Mouse (Mus musculus) forebrain, embryonic 15.5 days (tissue): Measurements from ENCODE around the gene Bst2. TPM values are rescaled to one million over a fixed set of nuclear protein-coding genes. Genes with fewer than 3 reads are reported as not detected.

ENCODE experiments used
- ATAC-seq: fragments of 200-750 bp; cut with Nextera tagmentation; replicated peaks from 2 replicates; pipeline ENCODE4 v1.8.0; 2017; ENCODE audit warnings: mild to moderate bottlenecking, moderate TSS enrichment, moderate library complexity
- H3K27ac ChIP-seq: fragments of 300-500 bp; sonication (generic); replicated peaks from 2 replicates; pipeline ENCODE4 v1.5.1; 2015; ENCODE audit warnings: mild to moderate bottlenecking, inconsistent platforms
- H3K27me3 ChIP-seq: fragments of 300-500 bp; sonication (generic); 2 replicates; pipeline ENCODE4 v1.6.1; 2015; ENCODE audit warnings: inconsistent platforms
- H3K36me3 ChIP-seq: fragments of 300-500 bp; sonication (generic); 2 replicates; pipeline ENCODE4 v1.6.1; 2015; ENCODE audit warnings: mild to moderate bottlenecking, inconsistent platforms
- H3K4me1 ChIP-seq: fragments of 300-500 bp; sonication (generic); 2 replicates; pipeline ENCODE4 v1.6.1; 2015; ENCODE audit warnings: inconsistent platforms
- H3K4me2 ChIP-seq: fragments of 300-500 bp; sonication (generic); replicated peaks from 2 replicates; pipeline ENCODE4 v1.6.1; 2015; ENCODE audit warnings: mild to moderate bottlenecking, inconsistent platforms
- H3K4me3 ChIP-seq: fragments of 300-500 bp; sonication (generic); 2 replicates; pipeline ENCODE4 v1.5.1; 2015; ENCODE audit warnings: mild to moderate bottlenecking, inconsistent platforms
- H3K9ac ChIP-seq: fragments of 300-500 bp; sonication (generic); replicated peaks from 2 replicates; pipeline ENCODE4 v1.6.1; 2015; ENCODE audit warnings: mild to moderate bottlenecking, inconsistent platforms
- H3K9me3 ChIP-seq: fragments of 300-500 bp; sonication (generic); 2 replicates; pipeline ENCODE4 v1.6.1; 2016; ENCODE audit warnings: inconsistent platforms
- WGBS: fragments of 180-500 bp; shearing (Covaris S2); methylation state at CpG from one replicate; pipeline ENCODE4 v1.1.7; 2015; ENCODE audit warnings: mixed read lengths; 5-methylcytosine and 5-hydroxymethylcytosine counted together
- polyA plus RNA-seq: library from polyadenylated mRNA; unstranded; fragments of >200 nt; fragmentation: Nextera tagmentation; extraction: Ambion mirVana; gene quantifications from 2 replicates; pipeline ENCODE4 v1.2.1, GENCODE M21; 2015

The Bst2 gene
- polyA plus RNA-seq, 1 experiment from 2014 or later, result 8.5 TPM

DNA sequence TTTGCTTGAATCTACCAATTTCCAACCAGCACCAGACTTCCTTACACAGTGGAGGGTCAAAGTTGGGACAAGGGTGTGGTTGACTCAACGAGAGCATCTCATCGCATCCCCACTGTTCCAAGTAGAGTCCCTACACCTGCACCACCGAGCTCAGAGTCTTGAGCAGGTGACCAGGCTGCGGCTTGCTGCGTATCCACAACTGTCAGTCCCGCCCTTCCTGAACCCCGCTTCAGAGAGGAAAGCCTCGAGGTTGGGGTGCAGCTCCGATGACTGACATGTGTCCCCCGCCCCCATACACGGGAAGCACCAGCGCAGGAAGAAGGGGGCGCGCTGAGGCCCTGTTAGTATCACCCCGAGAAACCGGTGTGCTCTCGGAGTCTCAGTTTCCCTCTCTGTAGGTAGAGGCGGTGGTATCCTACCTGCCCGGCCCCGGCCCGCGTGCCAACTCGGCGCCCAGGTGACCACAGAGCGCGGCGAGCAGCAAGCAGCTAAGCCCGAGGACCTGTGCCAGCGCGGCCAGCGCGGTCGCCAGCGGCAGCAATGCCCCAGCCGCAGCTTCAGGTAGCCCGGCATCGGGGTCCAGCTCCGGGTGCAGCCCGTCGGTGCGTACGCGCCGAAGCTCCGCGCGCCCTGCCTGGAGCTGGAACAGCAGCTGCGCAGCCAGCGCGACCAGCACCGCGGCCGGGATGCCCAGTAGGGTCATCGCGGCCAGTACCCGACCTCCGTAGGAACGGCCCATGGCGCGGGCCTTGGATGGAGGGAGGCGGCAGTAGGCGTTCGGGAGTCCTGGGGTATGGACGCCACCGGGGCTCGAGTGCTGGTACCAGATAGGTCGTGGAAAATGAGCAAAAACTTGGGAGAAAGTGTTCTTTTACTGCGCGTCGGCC lies 21.1 kb upstream of the Bst2 start, which contains the start of gene Tmem221:
Gene Tmem221 (minus strand): TSS at position 801 of the 887 bp plus-strand sequence.
- ATAC-seq, result no peak
- Histone ChIP-seq H3K27ac (no peak within 1 kb of the TSS), H3K36me3 (no peaks in the 10 kb centered on the region), H3K4me1 (peaks cover 19% of the 10 kb centered on the region), H3K9ac (no peak within 1 kb of the TSS), H3K27me3 (peaks cover 81% of the 10 kb centered on the region), H3K9me3 (no peaks in the 10 kb centered on the region), H3K4me3 (peak within 1 kb of the TSS; percentile 26), H3K4me2 (peak within 1 kb of the TSS; percentile 33)
- 3% methylated on average over 70 of the region's 70 CpGs for WGBS

DNA sequence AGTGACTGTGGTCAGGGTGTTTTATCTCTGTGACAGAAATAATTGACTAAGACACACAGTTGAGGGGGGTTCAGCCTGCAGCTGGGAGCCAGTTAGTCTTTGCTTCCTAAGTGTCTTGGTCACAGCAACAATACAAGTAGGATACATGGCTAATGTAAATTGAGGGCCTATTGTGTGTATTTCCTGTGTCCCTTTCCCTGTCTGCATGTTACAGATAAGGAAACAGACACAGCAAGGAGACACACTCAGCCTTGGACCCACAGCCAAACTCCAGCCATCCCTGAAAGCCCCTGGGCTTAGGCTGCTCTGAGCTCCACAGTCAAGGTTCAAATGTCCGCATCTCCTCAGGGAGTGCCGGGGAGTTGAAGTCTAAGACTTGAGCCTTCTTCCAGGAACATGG lies 17.4 kb upstream of the Bst2 start:
- Histone ChIP-seq H3K27me3 (peaks cover 46% of the 10 kb centered on the region), H3K4me1 (peaks cover 12% of the 10 kb centered on the region), H3K4me2 (no peak overlapping the region), H3K4me3 (no peak overlapping the region), H3K9ac (no peak overlapping the region), H3K36me3 (no peaks in the 10 kb centered on the region), H3K27ac (no peak overlapping the region), H3K9me3 (no peaks in the 10 kb centered on the region)
- no peak for ATAC-seq
- WGBS, result 91% methylated on average over 2 of the region's 2 CpGs

DNA sequence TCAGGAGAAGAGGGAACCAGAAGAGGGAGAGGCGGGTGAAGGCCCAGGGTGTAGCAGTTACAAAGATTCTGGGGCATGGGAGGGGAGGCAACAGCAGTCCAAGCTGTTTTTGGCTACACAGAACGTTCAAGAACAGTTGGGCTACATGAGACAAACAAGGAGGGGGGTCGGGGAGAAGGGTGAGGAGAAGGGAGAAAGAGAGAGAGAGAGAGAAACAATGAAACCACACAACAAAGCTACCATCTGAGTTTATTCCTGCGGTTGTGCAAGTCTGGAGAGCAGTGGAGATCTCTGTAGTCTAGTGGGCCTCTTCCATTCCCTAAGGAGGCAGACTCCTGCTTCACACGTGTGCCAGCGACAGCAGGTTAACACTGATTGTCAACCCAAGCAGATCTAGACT lies 16.7 kb upstream of the Bst2 start:
- Histone ChIP-seq H3K4me2 (no peak overlapping the region), H3K4me1 (peaks cover 10% of the 10 kb centered on the region), H3K4me3 (no peak overlapping the region), H3K36me3 (no peaks in the 10 kb centered on the region), H3K27ac (no peak overlapping the region), H3K9me3 (no peaks in the 10 kb centered on the region), H3K27me3 (peaks cover 40% of the 10 kb centered on the region), H3K9ac (no peak overlapping the region)
- no peak for ATAC-seq
- WGBS, result 71% methylated on average over 6 of the region's 6 CpGs

DNA sequence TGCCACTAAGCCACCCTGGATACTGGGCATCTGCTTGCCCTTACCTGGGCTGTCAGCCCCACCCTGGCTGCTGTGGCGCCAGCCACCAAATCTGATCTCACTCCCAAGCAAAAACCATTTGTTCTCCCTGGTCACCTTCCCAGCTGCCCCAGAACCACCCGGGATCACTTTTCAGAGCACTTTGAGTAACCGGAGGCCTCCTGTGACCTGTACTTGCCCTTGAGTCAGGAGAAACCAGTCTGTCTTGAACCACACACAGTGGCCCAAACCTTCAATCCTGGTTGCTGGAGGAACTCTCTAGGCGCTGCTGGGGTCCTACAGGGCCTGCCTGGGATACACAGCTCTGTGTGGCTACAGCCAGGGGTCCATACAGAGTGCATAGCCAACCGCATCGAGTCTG lies 15.5 kb upstream of the Bst2 start:
- ATAC-seq, result no peak
- WGBS, result 76% methylated on average over 6 of the region's 6 CpGs

DNA sequence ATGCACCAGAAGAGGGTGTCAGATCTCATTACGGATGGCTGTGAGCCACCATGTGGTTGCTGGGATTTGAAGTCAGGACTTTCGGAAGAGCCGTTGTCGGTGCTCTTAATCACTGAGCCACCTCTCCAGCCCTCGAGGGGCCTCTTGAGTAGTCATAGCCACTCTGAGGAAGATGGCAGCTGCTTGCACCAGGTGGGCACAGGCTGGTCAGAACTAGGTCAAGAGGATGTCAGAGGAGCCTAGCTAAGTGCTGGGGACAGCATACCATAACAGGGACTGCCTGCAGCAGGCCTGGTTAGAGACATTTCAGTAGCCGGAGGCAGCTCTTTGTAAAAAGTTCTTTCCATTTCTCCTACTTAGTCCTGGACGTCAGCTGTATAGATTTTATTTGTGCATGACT lies 13.5 kb upstream of the Bst2 start:
- 73% methylated on average over 7 of the region's 7 CpGs for WGBS
- ATAC-seq, result no peak

More for the DNA sequence above, 15.5 kb upstream of the Bst2 start:
- Histone ChIP-seq H3K9ac (no peak overlapping the region), H3K27me3 (peaks cover 28% of the 10 kb centered on the region), H3K4me2 (no peak overlapping the region), H3K4me3 (no peak overlapping the region), H3K9me3 (no peaks in the 10 kb centered on the region), H3K4me1 (no peaks in the 10 kb centered on the region), H3K36me3 (peaks cover 9% of the 10 kb centered on the region; the same call in 1 of the 2 replicates), H3K27ac (no peak overlapping the region)

DNA sequence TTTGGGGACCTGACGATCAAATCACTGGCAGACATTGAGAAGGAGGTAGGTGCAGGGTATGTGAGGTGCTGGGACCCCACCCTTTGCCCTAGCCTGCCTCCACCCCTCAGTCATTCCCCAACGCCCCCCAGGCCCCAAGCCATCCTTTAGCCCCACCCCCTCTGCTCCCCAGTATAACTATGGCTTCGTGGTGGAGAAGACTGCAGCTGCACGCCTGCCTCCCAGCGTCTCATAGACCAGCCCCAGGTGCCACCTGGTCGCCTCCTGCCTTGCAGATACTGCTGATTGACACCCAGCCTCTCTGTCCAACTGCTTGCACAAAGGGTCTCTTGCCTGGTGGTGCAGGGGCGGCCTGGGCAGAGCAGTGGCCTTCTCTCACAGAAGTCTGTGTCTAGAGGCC lies 10.3 kb upstream of the Bst2 start:
- Histone ChIP-seq H3K9ac (no peak overlapping the region), H3K4me3 (no peak overlapping the region), H3K27ac (no peak overlapping the region), H3K4me1 (peaks cover 10% of the 10 kb centered on the region), H3K9me3 (no peaks in the 10 kb centered on the region), H3K27me3 (no peaks in the 10 kb centered on the region), H3K4me2 (no peak overlapping the region), H3K36me3 (peaks cover 26% of the 10 kb centered on the region)
- WGBS, result 87% methylated on average over 7 of the region's 7 CpGs
- no peak for ATAC-seq

More for the DNA sequence above, 13.5 kb upstream of the Bst2 start:
- Histone ChIP-seq H3K36me3 (peaks cover 21% of the 10 kb centered on the region; the same call in 1 of the 2 replicates), H3K27me3 (peaks cover 8% of the 10 kb centered on the region), H3K4me2 (no peak overlapping the region), H3K9ac (no peak overlapping the region), H3K27ac (no peak overlapping the region), H3K4me3 (no peak overlapping the region), H3K9me3 (no peaks in the 10 kb centered on the region), H3K4me1 (no peaks in the 10 kb centered on the region)

DNA sequence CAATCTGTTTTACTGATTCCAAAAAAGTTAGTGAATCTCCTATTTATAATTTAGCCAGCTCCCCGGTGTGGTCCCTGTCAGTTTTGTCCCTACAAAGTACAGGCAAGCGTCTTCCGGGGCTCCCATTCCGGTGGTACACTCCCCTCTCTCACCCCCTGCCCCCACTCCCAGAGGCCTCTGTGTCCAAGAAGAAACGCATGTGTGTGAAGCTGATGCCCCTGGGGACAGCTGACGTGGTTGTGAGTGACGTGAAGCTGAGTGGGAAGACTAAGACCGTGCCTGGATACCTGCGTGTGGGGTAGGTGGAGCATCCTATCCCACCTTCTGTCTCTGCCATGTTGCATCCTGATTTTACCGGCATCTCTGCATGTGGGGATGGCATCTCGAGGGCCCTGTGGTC lies 7.8 kb upstream of the Bst2 start:
- no peak overlapping the region for H3K4me3 ChIP-seq
- H3K9me3 ChIP-seq, result no peaks in the 10 kb centered on the region
- no peak overlapping the region for H3K4me2 ChIP-seq
- no peak overlapping the region for H3K27ac ChIP-seq
- H3K27me3 ChIP-seq, result no peaks in the 10 kb centered on the region
- no peak overlapping the region for H3K9ac ChIP-seq
- H3K4me1 ChIP-seq, result peaks cover 10% of the 10 kb centered on the region
- WGBS, result 93% methylated on average over 11 of the region's 11 CpGs
- peaks cover 26% of the 10 kb centered on the region for H3K36me3 ChIP-seq
- ATAC-seq, result no peak

DNA sequence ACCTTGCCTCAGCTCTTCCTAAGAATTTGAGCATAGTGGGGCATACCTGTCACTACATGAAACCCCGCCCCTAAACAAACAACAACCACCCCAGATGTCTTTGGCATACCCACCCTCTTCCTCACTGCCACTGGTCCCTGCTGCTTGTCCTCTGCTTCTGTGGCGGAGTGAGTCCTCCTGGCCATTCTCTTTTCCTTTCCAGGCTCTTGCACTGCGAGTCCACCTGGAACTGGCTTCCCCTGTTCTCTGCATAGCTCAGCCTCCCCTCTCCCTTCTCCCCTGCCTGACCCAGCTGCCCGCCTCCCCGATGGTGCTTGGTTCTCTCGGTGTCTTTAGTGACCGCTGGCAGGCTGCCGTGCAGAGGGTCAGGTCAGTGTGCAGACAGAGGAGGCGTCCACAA lies 6.5 kb upstream of the Bst2 start:
- Histone ChIP-seq H3K27ac (no peak overlapping the region), H3K4me1 (peaks cover 10% of the 10 kb centered on the region), H3K36me3 (peaks cover 25% of the 10 kb centered on the region), H3K4me2 (peak overlapping the region; percentile 86), H3K9ac (no peak overlapping the region), H3K9me3 (no peaks in the 10 kb centered on the region), H3K27me3 (0 out of 2 replicates have a peak, but pooled peaks cover 3% of the 10 kb centered on the region), H3K4me3 (peak overlapping the region; percentile 92)
- ATAC-seq, result no peak
- 90% methylated on average over 9 of the region's 9 CpGs for WGBS

DNA sequence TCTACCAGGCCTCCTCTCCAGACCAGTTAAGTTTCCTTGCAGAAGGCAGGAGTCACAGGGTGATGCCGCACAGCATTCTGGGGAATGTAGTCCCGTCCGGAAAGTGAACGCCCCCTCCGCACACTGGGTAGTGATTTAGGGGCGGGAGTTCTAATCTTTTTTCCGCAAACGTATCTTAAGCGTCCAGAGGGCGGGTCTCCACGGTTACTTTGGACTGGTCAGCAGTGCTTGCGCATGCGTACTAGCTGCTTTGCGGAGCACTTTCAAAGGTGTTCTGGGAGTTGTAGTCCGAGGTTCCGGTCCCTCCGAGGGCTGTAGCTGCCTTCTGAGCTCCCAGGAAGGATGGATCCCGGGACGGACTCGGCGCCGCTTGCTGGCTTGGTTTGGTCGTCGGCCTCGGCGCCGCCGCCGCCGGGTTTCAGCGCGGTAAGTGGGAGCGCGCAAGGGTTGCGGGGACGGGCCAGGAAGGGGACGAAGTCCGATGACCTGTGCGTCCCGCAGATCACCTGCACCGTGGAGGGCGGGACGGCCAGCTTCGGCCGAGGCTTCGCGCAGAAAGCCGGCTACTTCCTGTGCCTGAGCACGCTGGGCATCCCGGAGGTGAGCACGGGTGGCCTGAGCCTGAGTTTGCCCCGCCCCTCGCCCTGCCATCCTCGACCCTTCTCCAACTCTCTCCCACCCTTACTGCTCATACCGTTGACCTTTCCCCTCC lies 5.5 kb upstream of the Bst2 start, which contains the start of gene Mvb12a:
Gene Mvb12a (plus strand): TSS at position 291 of the 712 bp plus-strand sequence.
- peaks cover 8% of the 10 kb centered on the region; the same call in 1 of the 2 replicates for H3K27me3 ChIP-seq
- peak within 1 kb of the TSS; percentile 86 for H3K4me2 ChIP-seq
- peak within 1 kb of the TSS; percentile 87 for H3K9ac ChIP-seq
- no peaks in the 10 kb centered on the region for H3K9me3 ChIP-seq
- peaks cover 17% of the 10 kb centered on the region for H3K36me3 ChIP-seq
- peak; percentile 96 for ATAC-seq
- peak within 1 kb of the TSS; percentile 36; the same call in 1 of the 2 replicates for H3K27ac ChIP-seq
- peaks cover 11% of the 10 kb centered on the region for H3K4me1 ChIP-seq
- H3K4me3 ChIP-seq, result peak within 1 kb of the TSS; percentile 92
- under 1% methylated on average over 55 of the region's 55 CpGs for WGBS

DNA sequence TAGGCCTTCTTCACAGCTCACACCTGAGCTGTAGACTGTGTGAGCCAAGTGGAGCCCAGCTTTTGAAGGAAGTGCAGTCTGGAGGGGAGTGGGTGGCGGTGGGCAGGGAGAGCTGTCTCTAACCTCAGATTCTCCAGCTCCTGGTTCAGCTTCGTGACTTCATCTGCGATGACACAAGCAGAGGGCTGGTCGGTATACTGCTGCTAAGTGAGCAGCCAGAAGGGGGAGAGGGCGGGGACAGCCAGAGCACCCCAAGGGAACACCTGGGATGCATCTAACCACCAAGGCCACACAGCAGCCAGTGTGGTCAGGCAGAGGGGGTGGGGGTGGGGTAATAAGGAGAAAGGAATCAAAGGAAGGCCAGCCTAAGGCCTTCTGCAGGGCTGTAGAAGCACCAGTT lies 1.6 kb downstream of the Bst2 start:
- Histone ChIP-seq H3K9ac (no peak overlapping the region), H3K27me3 (peaks cover 21% of the 10 kb centered on the region), H3K4me1 (peaks cover 11% of the 10 kb centered on the region), H3K4me3 (no peak overlapping the region), H3K4me2 (no peak overlapping the region), H3K9me3 (no peaks in the 10 kb centered on the region), H3K36me3 (no peaks in the 10 kb centered on the region), H3K27ac (no peak overlapping the region)
- 64% methylated on average over 5 of the region's 5 CpGs for WGBS
- ATAC-seq, result no peak

DNA sequence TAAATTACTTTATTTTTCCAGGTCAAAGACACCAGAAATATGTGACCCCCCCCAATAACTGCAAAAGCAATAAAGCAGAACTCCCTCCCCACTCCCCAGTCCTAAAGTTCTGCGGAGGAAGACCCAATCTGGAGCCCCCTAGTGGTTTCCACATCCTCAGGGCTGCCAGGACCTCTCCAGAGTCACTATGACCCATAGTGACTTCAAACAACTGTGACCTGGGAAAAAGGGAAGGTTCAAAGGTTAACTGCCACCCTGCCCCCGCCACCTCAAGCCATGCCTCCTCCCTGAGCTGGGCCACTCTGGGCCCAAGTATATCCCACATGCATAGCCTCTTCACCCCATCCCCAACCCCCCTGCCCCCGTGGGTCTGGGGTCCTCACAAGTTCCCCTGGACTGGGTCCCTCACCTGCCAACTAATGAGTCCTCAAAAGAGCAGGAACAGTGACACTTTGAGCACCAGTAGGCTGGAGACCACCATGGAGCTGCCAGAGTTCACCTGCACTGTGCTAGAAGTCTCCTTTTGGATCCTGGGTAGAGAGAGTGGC lies 2.9 kb downstream of the Bst2 start:
- H3K27me3 ChIP-seq, result peaks cover 18% of the 10 kb centered on the region
- peaks cover 11% of the 10 kb centered on the region for H3K4me1 ChIP-seq
- H3K36me3 ChIP-seq, result no peaks in the 10 kb centered on the region
- H3K27ac ChIP-seq, result no peak overlapping the region
- no peak for ATAC-seq
- H3K9me3 ChIP-seq, result no peaks in the 10 kb centered on the region
- H3K4me2 ChIP-seq, result no peak overlapping the region
- no peak overlapping the region for H3K4me3 ChIP-seq
- WGBS, result 53% methylated on average over 3 of the region's 3 CpGs
- H3K9ac ChIP-seq, result no peak overlapping the region
